Mouse (Mus musculus) embryonic fibroblast, embryonic 13.5 days (primary cell): ENCODE results near the gene Ccdc33.

ENCODE experiments used
- CTCF ChIP-seq: IDR thresholded peaks from 2 replicates; pipeline ENCODE4 v1.5.1; 2011; ENCODE audit warnings: mild to moderate bottlenecking, control low read depth, low read length, moderate library complexity, borderline replicate concordance; ENCODE audit not compliant: insufficient read depth
- POLR2A ChIP-seq: IDR thresholded peaks from 2 replicates; pipeline ENCODE4 v1.6.1; 2011; ENCODE audit warnings: low read depth, mild to moderate bottlenecking, control low read depth, low read length, moderate library complexity

DNA sequence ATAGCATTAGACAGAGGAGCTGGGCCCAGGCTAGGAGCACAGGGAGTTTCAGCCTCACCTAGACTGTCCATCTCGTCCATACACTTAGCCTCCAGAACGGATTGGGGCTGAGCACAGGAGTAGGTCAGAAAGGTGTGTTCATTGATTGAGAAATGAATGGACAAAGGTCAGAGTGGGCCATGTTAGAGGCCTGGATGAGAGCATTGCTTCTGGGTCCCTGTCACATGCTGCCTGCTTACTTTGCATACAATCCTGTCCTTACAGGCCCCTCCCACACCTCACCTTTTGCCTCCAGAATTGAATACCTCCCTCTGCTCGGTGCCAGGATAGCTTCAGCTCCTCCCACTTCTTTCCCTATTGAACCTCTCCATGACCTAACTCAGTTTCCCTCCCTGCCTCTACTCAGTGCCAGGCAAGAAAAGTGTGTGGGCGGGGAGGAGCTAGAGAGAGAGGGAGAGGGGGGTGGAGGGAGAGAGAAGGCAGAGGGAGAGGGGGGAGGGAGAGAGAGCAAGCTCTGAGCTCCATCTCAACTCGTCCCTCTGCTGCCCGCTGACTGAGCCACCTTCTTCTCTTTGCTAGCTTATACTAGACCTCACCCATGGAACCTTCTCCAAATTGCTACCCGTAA lies 2.5 kb downstream of the Ccdc33 start:
- TF ChIP-seq POLR2A (no peak), CTCF (no peak)
